Mouse (Mus musculus): Measurements from ENCODE around the gene Cnnm2. TPM values are rescaled to one million over a fixed set of nuclear protein-coding genes. Genes with fewer than 3 reads are reported as not detected.
A peak's percentile ranks its signal among the peaks of the same experiment; 100 is the strongest.
"Not testable (repeated sequence)": the region's sequence is repeated elsewhere in the genome, so short reads cannot be mapped to it uniquely, and the experiment has no call there.

Cnnm2 gene
- total RNA-seq (2015) = 3.9 and 6.9 TPM in 2 replicates
- total RNA-seq (2017) = 2.4 and 4.3 TPM in 2 replicates

GRCm38 (mm10) chr19:46761247-46761946, at the start of gene Cnnm2:
Gene Cnnm2, plus strand, starts transcription at chr19:46761596.
- ATAC-seq (ENCODE audit: poor library complexity, severe bottlenecking) = peak; percentile 92

DNA sequence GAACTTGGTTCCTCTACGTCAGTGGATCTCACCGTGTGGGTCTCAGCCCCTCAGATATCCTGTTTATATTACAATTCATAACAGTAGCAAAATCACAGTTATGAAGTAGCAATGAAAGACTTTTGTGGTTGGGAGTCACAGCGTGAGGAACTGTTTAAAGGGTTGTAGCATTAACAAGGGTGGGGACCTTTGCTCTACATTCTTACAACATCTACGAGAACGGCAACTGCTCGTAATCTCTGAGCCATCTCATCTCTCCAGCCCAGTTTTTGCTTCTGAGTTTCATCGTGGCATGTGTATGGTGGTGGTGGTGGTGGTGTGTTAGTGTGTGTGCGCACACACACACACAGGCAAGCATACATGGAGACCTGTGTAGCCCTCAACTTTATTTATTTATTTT, 47.2 kb upstream of the Cnnm2 start:
- no peak for ATAC-seq (ENCODE audit: poor library complexity, severe bottlenecking)

GRCm38 (mm10) chr19:46715016-46715415, 46.4 kb upstream of the Cnnm2 start:
- ATAC-seq (ENCODE audit: poor library complexity, severe bottlenecking) = no peak

DNA sequence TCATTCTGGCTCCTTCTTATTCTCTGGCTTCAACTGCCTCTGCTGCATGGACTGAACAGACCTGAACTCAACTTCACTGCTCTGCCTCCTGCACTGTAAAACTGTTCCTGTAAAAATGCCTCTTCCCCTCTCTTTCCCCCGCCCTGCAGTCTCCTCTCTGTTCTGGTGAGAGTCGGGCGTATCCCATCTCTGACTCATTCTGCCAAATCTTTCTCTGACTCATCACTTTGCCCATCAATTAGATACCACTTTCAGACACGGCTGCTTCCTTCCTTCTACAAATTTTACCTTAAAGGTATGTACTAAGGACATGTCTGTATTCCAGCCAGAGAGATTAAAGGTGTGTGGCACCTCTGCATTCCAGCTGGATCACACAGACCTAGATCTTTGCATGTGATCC, 43.2 kb upstream of the Cnnm2 start:
- ATAC-seq (ENCODE audit: poor library complexity, severe bottlenecking) = no peak

DNA sequence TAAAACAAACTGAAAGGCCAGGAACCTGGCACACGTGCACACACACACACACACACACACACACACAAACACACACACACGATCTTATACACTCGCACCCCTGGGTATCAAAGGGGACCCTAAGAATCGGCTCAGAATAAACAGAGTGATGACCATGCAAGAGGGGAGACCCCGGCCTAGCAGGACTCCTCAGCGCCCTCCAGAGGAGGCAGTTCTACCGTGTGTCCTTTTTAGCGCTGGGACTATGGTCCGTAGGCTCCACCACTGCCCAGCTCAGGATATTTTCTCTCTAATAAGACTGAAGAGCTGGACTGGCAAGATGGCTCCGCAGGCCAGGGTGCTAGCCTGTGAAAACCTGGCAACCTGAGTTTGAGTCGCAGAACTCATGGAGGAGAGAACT, 37.0 kb upstream of the Cnnm2 start:
- ATAC-seq (ENCODE audit: poor library complexity, severe bottlenecking) = no peak

DNA sequence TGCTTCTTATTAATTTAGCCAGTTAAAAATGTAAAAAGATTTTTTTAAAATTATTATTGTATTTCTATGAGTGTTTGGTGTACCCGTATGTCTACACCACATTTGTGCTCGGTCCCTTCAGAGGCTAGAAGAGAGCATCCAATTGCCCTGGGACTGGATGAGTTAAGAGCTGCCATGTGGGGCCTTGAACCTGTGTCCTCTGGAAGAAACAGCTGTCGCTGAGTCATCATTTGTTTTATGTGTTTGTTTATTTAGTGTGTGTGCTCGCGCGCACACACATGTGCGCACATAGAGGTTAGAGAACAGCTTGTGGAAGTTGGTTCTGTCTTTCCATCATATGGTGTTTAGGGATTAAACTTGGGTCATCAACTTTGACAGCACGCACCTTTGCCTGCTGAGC, 35.3 kb upstream of the Cnnm2 start:
- ATAC-seq (ENCODE audit: poor library complexity, severe bottlenecking) = no peak

DNA sequence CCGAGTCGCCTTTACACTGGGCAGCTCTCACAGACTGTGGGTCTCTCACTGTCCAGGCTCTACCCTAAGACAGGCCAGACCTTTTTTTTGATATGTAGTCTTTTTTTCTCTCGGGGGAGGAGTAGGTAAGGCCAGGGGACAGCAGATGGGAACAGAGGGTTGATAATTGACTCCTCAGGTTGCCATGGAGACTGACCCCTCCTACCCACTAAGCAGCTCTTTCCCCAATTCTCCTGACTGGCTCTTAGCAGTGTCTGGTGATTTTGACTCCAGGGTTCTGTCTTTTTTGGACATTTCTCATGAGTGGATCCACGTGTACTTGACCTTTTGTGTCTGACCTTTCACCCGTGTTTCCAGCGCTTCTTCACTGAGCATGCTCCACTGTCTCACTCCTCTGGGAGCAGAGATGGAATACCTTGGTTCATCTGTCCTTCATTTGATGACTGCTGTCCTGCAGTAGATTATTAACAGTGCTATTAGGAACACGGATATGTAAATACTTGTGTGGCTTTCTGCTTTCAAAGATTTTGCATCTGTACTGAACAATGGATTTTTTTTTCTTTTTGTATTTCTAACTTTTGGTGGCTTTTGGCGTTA, 34.2 kb upstream of the Cnnm2 start:
- no peak for ATAC-seq (ENCODE audit: poor library complexity, severe bottlenecking)

GRCm38 (mm10) chr19:46727945-46728540, 33.4 kb upstream of the Cnnm2 start:
- ATAC-seq (ENCODE audit: poor library complexity, severe bottlenecking) = no peak

DNA sequence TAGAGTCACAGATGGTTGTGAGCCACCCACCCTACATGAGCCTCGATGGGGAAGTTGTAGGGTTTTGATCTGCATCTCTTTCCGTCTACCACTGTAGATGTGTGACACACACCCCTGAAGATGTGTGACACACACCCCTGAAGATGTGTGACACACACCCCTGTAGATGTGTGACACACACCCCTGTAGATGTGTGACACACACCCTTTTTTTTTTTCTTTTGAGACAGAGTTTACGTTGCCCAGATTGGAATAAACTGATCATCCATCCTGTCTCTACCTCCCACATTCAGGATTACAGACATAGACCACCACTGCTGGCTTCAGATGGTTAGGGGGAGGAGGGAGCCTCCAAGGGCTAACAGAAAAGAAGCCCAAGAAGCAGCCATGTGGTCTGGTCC, 32.5 kb upstream of the Cnnm2 start:
- ATAC-seq (ENCODE audit: poor library complexity, severe bottlenecking) = no peak

- ATAC-seq (ENCODE audit: poor library complexity, severe bottlenecking) = no peak
These were observed 30.0 kb upstream of the Cnnm2 start for GRCm38 (mm10) chr19:46731351-46731750.

GRCm38 (mm10) chr19:46732673-46733072, 28.7 kb upstream of the Cnnm2 start:
- not testable (repeated sequence) for ATAC-seq (ENCODE audit: poor library complexity, severe bottlenecking)

DNA sequence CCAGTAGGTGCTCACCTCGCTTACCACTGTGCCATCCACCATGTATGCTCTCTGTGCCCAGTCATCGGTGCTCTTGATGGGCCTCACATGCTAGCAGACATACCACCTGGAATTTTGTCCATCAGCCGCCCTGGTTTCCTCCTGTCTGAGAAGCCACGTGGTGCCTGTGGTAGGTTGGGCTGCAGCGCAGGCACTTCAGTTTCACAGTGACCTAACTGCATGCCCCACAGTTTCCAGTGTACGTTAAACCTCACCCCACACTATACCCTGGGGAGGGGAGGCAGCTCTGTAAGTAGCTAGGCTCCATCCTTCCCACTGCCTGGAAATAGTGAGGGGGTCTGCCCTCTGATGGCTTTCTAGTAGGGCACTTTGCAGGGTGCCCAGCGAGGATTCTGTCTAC, 27.8 kb upstream of the Cnnm2 start:
- no peak for ATAC-seq (ENCODE audit: poor library complexity, severe bottlenecking)

GRCm38 (mm10) chr19:46735241-46735640, 26.2 kb upstream of the Cnnm2 start:
- no peak for ATAC-seq (ENCODE audit: poor library complexity, severe bottlenecking)

DNA sequence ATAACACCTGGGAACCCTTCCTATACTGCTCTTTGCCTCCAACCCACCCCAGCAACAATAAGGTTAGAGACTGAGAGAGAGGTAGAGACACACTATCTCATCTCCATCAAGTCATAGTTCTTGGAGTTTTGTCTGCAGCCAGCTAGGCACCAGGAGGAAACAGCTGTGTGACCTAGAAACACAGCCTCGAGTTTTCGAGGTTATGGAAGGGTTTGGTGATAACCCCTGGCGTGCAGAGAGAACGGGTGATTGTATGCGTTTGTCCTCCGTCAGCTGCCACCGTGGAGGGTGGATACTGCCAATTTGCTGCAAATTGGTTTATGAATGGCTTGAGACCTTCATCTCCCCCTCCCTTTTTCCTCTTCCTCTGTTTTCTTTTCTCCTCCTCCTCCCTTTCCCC, 24.3 kb upstream of the Cnnm2 start:
- no peak for ATAC-seq (ENCODE audit: poor library complexity, severe bottlenecking)

DNA sequence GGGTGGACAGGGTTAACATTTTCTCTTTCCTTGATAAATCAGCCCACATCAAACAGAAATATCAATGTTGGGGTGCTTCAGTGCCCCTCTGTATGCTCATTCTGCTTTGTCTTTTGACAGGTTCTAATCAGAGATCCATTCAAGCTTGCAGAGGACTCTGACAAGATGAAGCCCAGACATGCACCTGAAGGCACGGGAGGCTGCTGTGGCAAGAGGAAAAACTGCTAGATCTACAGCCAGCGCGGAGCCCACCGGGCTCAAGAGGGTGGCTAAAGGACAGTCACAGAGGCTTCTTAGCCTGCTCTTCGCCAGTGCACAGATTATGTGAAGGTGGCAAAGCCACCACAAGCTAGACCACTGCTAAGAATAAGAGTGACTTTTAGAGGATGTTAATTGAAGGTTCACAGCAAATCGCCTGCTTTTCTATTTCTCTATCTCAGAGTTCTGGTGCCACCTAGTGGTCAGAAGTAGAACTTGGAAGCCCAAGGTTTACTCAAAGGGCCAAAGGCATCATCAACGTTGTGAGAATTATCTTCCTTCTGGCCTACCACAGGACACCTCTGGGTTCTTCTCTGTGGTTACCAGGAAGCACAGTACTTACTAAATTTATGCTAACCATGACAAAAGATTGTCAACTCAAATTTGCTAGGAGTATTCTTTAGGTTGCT, 20.9 kb upstream of the Cnnm2 start:
- ATAC-seq (ENCODE audit: poor library complexity, severe bottlenecking) = peak; percentile 60

DNA sequence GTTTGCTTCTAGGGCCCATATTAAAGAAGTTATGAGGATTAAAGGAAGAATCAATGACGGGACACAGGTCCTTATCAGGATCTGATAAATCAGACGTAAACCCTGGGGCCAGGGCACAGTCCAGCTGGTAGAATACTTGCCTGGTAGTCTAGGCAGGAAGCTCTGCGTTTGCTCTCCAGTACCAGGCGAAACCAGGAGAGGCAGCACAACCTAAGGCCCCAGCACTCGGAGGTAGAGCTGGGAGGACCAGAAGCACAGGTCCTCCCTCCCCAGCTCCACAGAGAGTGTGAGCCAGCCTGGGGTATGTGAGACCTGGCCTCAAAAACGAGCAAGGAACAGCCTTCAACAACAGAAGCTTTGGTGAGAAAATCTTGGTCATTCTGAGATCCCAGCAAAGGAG, 19.8 kb upstream of the Cnnm2 start:
- no peak for ATAC-seq (ENCODE audit: poor library complexity, severe bottlenecking)

GRCm38 (mm10) chr19:46744681-46745080, 16.7 kb upstream of the Cnnm2 start:
- no peak for ATAC-seq (ENCODE audit: poor library complexity, severe bottlenecking)

DNA sequence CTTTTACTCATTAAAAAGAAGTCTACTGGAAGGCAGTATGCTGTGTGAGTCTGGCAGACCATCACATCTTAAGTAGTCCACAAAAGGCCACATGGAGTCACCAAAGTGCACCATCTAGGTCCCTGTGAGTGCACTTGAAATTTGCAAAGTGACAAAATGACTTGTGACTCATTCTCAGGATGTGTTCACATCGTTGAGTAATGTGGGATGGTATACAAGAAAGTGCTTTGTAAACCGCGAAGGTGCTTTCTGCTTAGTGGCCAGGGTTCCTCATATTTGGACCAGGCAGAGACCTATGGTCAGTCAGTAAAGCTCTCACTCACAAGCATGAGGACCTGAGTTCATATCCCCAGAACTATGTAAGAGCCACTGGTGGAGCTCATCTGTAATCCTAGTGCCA, 13.6 kb upstream of the Cnnm2 start:
- ATAC-seq (ENCODE audit: poor library complexity, severe bottlenecking) = peak; percentile 77

GRCm38 (mm10) chr19:46752235-46752634, 9.2 kb upstream of the Cnnm2 start:
- no peak for ATAC-seq (ENCODE audit: poor library complexity, severe bottlenecking)

GRCm38 (mm10) chr19:46755066-46755465, 6.3 kb upstream of the Cnnm2 start:
- peak; percentile 59 for ATAC-seq (ENCODE audit: poor library complexity, severe bottlenecking)

GRCm38 (mm10) chr19:46756221-46756620, 5.2 kb upstream of the Cnnm2 start:
- ATAC-seq (ENCODE audit: poor library complexity, severe bottlenecking) = no peak

DNA sequence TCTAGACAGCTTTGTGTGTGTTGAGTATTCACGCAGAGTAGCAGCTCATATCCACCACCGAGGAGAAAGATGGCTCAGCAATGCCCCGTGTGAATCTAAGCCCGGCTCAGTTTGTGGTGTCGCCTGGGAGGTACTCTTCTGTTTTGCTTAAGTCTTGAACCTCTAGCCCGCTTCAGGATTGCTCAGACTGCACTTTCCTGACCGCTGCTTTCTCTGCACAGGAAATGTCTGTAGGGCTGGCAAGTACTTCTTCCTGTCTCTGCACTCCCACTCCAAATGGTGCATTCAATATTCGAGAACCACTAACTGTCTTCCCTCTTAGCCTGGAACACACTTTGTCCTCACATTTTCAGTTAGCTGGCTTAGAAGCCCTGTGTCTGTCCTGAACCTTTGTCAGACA, 2.3 kb upstream of the Cnnm2 start:
- ATAC-seq (ENCODE audit: poor library complexity, severe bottlenecking) = no peak
